Mouse (Mus musculus) hindbrain, embryonic 10.5 days (tissue): ENCODE data around the gene Med8. TPM values are rescaled to one million over a fixed set of nuclear protein-coding genes. Genes with fewer than 3 reads are reported as not detected.

Source experiments
- DNase-seq: peaks from one replicate; pipeline ENCODE4 v3.0.0-alpha.2; 2017; ENCODE audit warnings: low spot score
- H3K27ac ChIP-seq: fragments of 300-500 bp; sonication (generic); 2 replicates; pipeline ENCODE4 v1.5.1; 2016; ENCODE audit warnings: mild to moderate bottlenecking, moderate library complexity
- H3K27me3 ChIP-seq: fragments of 300-500 bp; sonication (generic); 2 replicates; pipeline ENCODE4 v1.6.1; 2016; ENCODE audit warnings: mild to moderate bottlenecking; ENCODE audit not compliant: poor library complexity, insufficient read depth, severe bottlenecking
- H3K36me3 ChIP-seq: fragments of 300-500 bp; sonication (generic); 2 replicates; pipeline ENCODE4 v1.6.1; 2016; ENCODE audit warnings: mild to moderate bottlenecking, moderate library complexity
- H3K4me1 ChIP-seq: fragments of 300-500 bp; sonication (generic); replicated peaks from 2 replicates; pipeline ENCODE4 v1.6.1; 2016; ENCODE audit warnings: mild to moderate bottlenecking
- H3K4me3 ChIP-seq: fragments of 300-500 bp; sonication (generic); 2 replicates; pipeline ENCODE4 v1.5.1; 2016; ENCODE audit warnings: mild to moderate bottlenecking, moderate library complexity
- H3K9me3 ChIP-seq: fragments of 300-500 bp; sonication (generic); 2 replicates; pipeline ENCODE4 v1.6.1; 2016; ENCODE audit warnings: mild to moderate bottlenecking, moderate library complexity
- WGBS: fragments of 180-500 bp; shearing (Covaris S2); methylation state at CpG from one replicate; pipeline ENCODE4 v1.1.7; 2016; 5-methylcytosine and 5-hydroxymethylcytosine counted together
- polyA plus RNA-seq: library from polyadenylated mRNA; unstranded; fragments of >200 nt; fragmentation: Nextera tagmentation; extraction: Ambion mirVana; gene quantifications from 2 replicates; pipeline ENCODE4 v1.2.1, GENCODE M21; 2016

The Med8 gene
- polyA plus RNA-seq, 1 experiment from 2014 or later: 163 TPM

DNA sequence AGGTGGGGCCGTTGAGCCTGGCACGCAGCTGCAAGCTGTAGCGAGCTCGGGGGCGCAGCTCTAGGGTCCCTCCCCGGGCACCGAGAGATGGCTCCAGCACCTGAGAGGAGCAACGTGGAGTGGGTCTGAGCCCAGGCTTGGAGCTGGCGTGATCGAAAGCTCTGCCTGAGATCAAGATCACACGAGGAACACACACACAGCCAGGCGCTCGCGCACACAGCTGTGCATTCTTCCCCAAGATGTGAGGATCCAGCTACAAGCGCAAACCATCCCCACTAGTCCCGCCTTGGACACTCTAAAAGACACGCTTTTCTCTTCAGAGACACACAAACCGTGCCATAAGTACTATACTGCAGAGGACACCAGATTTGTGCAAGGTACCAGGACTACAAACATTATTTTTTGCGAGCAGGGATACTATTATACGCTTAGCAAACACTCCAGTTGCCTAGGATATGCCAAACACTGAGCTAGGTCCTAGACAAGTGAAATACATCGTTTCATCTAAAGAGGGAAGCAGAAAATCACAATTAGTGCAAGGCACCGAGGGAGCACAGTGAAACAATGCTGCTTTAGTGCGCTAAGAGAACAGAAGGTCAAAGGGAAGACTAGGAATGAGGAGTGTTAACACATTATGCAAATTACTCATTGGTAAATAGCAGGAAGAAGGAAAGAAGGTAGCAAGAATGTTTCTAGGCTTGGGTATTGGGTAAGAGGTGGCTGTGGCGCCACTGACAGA is 37.4 kb downstream of the Med8 start:
- WGBS: 23% methylated on average over 24 of the region's 24 CpGs

DNA sequence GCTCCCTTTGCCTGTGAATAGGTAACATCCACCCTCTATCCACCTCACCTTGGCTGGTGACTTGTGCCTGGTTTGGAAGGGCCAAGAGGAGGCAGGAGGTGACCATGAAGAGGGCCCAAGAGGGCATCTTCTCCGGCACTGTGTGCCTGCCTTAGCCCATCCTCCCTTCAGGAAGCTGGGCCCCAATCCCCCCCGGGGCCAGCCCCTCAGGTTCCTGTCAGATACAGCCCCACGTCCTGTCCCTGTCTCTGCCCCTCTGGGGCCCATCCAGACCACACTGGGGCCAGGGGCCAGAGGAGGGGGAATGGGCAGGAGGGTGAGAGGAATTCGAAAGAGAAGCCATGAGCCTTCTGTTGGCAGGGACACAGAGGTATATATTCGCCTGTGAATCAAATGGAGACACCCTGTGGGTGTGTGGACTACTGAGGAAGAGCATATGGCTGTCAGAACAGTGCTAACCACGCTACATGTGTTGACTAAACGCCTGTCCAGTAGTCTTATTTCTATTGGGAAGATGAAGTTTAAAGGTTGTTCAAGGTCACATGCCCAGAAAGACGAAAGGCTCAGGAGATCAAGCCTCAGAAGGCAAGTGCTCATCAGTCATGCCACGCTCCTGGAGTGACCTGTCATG is 48.3 kb downstream of the Med8 start, which contains the start of gene Mpl:
Gene Mpl, minus strand, starts transcription at position 169 of the 631 bp plus-strand sequence.
- Histone ChIP-seq H3K4me3 (no peak within 1 kb of the TSS), H3K27me3 (no peaks in the 10 kb centered on the region), H3K36me3 (no peaks in the 10 kb centered on the region), H3K9me3 (no peaks in the 10 kb centered on the region), H3K27ac (no peak within 1 kb of the TSS), H3K4me1 (0 out of 2 replicates have a peak, but pooled peaks cover 4% of the 10 kb centered on the region)
- WGBS: 75% methylated on average over 9 of the region's 9 CpGs
- DNase-seq: no peak

More for the DNA sequence above, 37.4 kb downstream of the Med8 start:
- H3K4me1 ChIP-seq: peaks cover 18% of the 10 kb centered on the region
- H3K36me3 ChIP-seq: no peaks in the 10 kb centered on the region
- H3K4me3 ChIP-seq: peak overlapping the region; percentile 59
- no peaks in the 10 kb centered on the region for H3K27me3 ChIP-seq
- peak overlapping the region; percentile 85 for H3K27ac ChIP-seq
- H3K9me3 ChIP-seq: no peaks in the 10 kb centered on the region
- DNase-seq: peak; percentile 23

DNA sequence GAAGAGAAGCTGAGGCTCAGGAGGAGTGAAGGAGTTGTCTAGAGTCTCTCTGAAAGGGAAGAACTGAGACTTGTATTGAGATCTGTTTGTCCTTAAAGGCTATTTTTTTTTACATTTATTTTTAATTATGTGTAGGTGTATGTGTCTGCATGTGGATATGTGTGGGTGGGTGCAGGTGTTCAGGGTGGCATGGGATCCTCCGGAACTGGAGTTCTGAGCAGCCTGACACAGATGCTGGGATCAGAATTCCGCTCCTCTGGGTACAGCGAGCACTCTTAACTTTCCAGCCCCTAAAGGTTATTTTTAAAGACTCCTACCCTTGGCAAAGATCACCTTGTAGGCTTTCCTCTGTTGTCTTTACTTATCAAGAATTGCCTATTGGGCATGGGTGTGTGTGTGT is 55.8 kb downstream of the Med8 start:
- Histone ChIP-seq H3K4me1 (peaks cover 9% of the 10 kb centered on the region; the same call in 1 of the 2 replicates), H3K4me3 (no peak overlapping the region), H3K27ac (peak overlapping the region; percentile 31; the same call in 1 of the 2 replicates), H3K27me3 (no peaks in the 10 kb centered on the region), H3K9me3 (0 out of 2 replicates have a peak, but pooled peaks cover 7% of the 10 kb centered on the region), H3K36me3 (no peaks in the 10 kb centered on the region)
- DNase-seq: no peak
- WGBS: 94% methylated on average over 3 of the region's 3 CpGs

Other genes with a start within 250 kb of the Med8 start
- gene Kdm4a, start 229.3 kb upstream of the Med8 start, polyA plus RNA-seq: 33.9 and 40.2 TPM in 2 replicates
- 104 and 106 TPM in 2 replicates for gene Ptprf, start 117.9 kb upstream of the Med8 start, polyA plus RNA-seq
- gene Szt2, start 64 bp upstream of the Med8 start, polyA plus RNA-seq: 7.0 and 11.7 TPM in 2 replicates
- gene Elovl1, start 18.8 kb downstream of the Med8 start, polyA plus RNA-seq: 49.0 and 51.8 TPM in 2 replicates
- 330 and 370 TPM in 2 replicates for gene Cdc20, start 28.0 kb downstream of the Med8 start, polyA plus RNA-seq
- gene Mpl, start 48.2 kb downstream of the Med8 start, polyA plus RNA-seq: 1.2 and 1.3 TPM in 2 replicates
- gene Tie1, start 80.7 kb downstream of the Med8 start, polyA plus RNA-seq: 16.0 and 19.5 TPM in 2 replicates
- gene 2610528J11Rik, start 117.7 kb downstream of the Med8 start, polyA plus RNA-seq: 1.1 and 2.8 TPM in 2 replicates
- 0.71 and 1.1 TPM in 2 replicates for gene Tmem125, start 134.7 kb downstream of the Med8 start, polyA plus RNA-seq
- 0.71 and 1.3 TPM in 2 replicates for gene Cfap57, start 211.4 kb downstream of the Med8 start, polyA plus RNA-seq
- 148 and 192 TPM in 2 replicates for gene Ebna1bp2, start 211.5 kb downstream of the Med8 start, polyA plus RNA-seq
- not detected in 2 replicates for gene Olfr62, start 249.6 kb downstream of the Med8 start, polyA plus RNA-seq